27 mouse cellular contexts compared by ENCODE assay signal in the genomic region with DNA sequence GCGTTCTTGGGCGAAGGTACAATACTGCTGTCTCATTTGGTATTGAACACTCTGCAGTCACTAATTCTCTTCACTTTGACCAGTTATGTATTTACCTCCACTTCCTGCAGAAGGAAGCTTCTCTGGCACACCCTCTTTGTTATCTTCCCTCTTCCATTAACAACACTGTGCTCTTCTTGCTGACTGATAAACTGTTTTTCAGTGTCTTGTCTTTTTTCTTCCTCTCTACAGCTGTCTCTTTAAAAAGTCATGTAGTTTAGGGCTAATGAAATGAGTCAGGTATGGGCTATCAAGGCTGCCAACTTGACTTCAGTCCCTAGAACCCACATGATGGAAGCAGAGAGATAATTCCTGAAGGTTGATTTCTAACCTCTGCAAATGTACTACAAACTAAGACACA.
"Had no signal": no experiment of that assay in that cellular context is flagged by ENCODE, and none has a peak within 500 bp of the region (broad histone marks: within the 10 kb centered on the region; RNA-seq: fewer than 3 reads in every experiment).

No protein-coding gene starts in this region.

- H3K9me3 ChIP-seq: limb, embryonic 10.5 days; limb, embryonic 12.5 days; limb, embryonic 13.5 days; limb, embryonic 15.5 days; liver, embryonic 12.5 days; liver, embryonic 13.5 days; liver, embryonic 15.5 days; lung, embryonic 15.5 days; midbrain, embryonic 10.5 days; midbrain, embryonic 12.5 days; midbrain, embryonic 13.5 days; midbrain, embryonic 15.5 days had no signal

- H3K27me3 ChIP-seq: limb, embryonic 12.5 days; limb, embryonic 13.5 days; limb, embryonic 15.5 days; liver, embryonic 12.5 days; liver, embryonic 13.5 days; liver, embryonic 15.5 days; lung, embryonic 15.5 days; megakaryocyte, embryonic 14.5 days; midbrain, embryonic 12.5 days; midbrain, embryonic 13.5 days; midbrain, embryonic 15.5 days had no signal

- H3K4me1 ChIP-seq: limb, embryonic 10.5 days; limb, embryonic 12.5 days; limb, embryonic 13.5 days; limb, embryonic 15.5 days; liver, embryonic 12.5 days; liver, embryonic 13.5 days; liver, embryonic 15.5 days; lung, embryonic 15.5 days; megakaryocyte, embryonic 14.5 days; midbrain, embryonic 10.5 days; midbrain, embryonic 12.5 days; midbrain, embryonic 13.5 days; midbrain, embryonic 15.5 days had no signal

- DNase-seq: left cerebral cortex, postnatal 4 days; liver; liver, embryonic 13.5 days; liver, postnatal 0 days; lung, adult 18-20 months; lung, adult 2 months; lung, embryonic 14.5 days; lung, postnatal 10 days; lung, postnatal 14 days; lung, postnatal 36 days; midbrain, embryonic 14.5 days had no signal

- H3K9ac ChIP-seq: limb, embryonic 12.5 days; limb, embryonic 13.5 days; limb, embryonic 15.5 days; liver, embryonic 12.5 days; liver, embryonic 13.5 days; liver, embryonic 14.5 days; liver, embryonic 15.5 days; liver, postnatal 0 days; lung, embryonic 14.5 days; lung, embryonic 15.5 days; midbrain, embryonic 12.5 days; midbrain, embryonic 13.5 days; midbrain, embryonic 15.5 days had no signal

- H3K27ac ChIP-seq: left cerebral cortex, adult 2 months; limb, embryonic 10.5 days; limb, embryonic 12.5 days; limb, embryonic 13.5 days; limb, embryonic 15.5 days; liver, embryonic 12.5 days; liver, embryonic 13.5 days; liver, embryonic 14.5 days; liver, embryonic 15.5 days; lung, embryonic 15.5 days; macrophage; midbrain, embryonic 10.5 days; midbrain, embryonic 12.5 days; midbrain, embryonic 13.5 days; midbrain, embryonic 15.5 days had no signal

- H3K4me3 ChIP-seq: left cerebral cortex, adult 2 months; limb, embryonic 10.5 days; limb, embryonic 12.5 days; limb, embryonic 13.5 days; limb, embryonic 15.5 days; liver, embryonic 12.5 days; liver, embryonic 13.5 days; liver, embryonic 15.5 days; lung, embryonic 15.5 days; megakaryocyte, embryonic 14.5 days; midbrain, embryonic 10.5 days; midbrain, embryonic 12.5 days; midbrain, embryonic 13.5 days; midbrain, embryonic 15.5 days; myocyte had no signal

- H3K36me3 ChIP-seq: limb, embryonic 10.5 days; limb, embryonic 12.5 days; limb, embryonic 13.5 days; limb, embryonic 15.5 days; liver, embryonic 12.5 days; liver, embryonic 13.5 days; liver, embryonic 15.5 days; lung, embryonic 15.5 days; midbrain, embryonic 10.5 days; midbrain, embryonic 12.5 days; midbrain, embryonic 13.5 days; midbrain, embryonic 15.5 days had no signal
